Mouse (Mus musculus) neutrophil, adult 5-6 weeks (primary cell): ENCODE data around the gene Wfdc17. TPM values are rescaled to one million over a fixed set of nuclear protein-coding genes. Genes with fewer than 3 reads are reported as not detected.

ENCODE experiments used
- ATAC-seq: fragments of 151-379, 151-347 bp; 2 replicates; pipeline ENCODE4 v1.8.0; 2017; ENCODE audit warnings: mild to moderate bottlenecking, moderate TSS enrichment; ENCODE audit not compliant: insufficient number of reproducible peaks, poor library complexity, low FRiP score, severe bottlenecking; ENCODE audit errors: extremely low read depth
- total RNA-seq: library from RNA; stranded (forward); fragments of 200-1000 nt; gene quantifications from 2 replicates; pipeline ENCODE4 v1.2.3, GENCODE M21; 2017

Wfdc17 gene
- total RNA-seq, 1 experiment from 2014 or later = 160 TPM

DNA sequence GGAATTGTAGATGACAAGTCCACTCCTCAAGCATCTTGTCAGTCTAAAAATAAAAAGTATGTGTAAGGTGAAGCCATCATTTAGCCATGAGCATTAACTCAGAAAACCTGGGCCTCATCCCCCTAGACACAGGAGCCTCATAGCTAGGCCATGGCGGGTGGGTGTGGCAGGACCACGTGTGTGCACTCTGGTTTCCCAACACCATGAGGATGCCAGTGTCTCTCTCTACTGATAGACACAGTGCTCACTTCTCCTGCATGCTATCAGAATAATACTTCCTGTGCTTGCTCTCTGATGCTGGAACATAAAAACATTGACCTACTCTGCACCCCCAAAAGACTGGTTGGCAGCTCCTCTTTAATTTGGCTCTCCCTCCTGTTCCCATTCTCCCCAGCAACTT lies 32.1 kb downstream of the Wfdc17 start:
- ATAC-seq = no peak

DNA sequence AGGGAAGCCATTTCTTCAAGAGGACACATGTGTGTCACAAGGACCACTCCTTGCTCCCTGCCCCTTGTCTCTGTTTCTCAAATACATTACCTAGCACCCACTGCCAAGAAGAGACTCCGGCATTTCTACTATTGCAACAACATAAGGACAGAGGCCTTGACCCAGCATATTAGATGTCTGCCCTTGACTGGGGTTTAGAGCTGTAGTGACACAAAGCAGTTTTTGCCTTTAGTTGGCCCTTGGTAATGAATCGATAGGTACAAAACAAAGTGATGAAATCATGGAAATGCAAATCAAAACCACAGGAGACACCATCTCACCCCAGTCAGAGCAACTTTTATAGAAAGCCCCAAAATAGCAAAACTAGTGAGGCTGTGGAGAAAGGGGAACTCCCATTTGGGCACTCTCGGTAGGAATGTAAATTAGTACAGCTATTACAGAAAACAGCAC lies 33.3 kb downstream of the Wfdc17 start:
- ATAC-seq = peak; percentile 71

DNA sequence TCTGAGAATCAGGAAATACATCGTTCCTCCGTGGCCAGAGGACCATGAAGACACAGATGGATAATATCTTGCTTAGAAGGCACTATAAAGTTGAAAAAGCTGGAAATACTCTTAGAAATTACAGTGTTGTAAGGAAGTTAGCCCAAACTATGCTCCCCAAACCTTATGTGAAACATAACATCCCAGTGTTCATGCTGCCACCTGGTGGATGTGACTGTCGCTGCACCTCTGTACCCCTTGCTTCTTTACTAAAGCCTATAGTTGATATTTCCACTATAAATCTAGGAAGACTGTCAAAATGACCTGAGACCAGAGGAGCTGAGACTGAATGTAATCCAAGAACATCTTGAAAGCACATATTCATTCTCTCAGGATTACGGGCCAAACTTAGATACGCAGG lies 35.5 kb downstream of the Wfdc17 start:
- ATAC-seq = peak; percentile 68

DNA sequence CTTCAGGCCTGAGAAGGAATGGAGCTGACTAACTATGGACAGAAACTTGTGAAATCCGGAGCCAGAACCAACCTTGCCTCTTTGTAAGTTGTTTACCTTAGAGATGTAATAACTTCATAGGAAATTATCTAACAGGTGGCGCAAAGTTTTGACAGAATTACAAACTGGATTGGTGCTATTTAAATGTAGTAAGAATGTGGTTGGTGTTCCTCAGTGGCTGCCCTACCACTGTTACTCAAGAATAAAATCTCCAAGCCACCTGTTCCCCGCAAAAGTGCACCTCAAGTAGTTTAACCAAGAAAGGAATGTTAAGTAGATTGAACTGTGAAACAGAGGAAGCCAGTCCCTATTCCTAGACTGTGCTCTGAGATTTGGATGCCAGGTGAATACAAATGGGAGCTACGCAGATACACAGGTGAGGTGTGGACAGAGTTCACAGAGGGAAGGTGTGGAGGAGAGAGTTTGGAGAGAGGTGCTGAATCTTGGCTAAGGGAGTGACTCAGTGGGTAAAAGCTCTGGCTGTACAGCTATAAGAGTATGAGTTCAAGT lies 36.7 kb downstream of the Wfdc17 start:
- ATAC-seq = no peak

DNA sequence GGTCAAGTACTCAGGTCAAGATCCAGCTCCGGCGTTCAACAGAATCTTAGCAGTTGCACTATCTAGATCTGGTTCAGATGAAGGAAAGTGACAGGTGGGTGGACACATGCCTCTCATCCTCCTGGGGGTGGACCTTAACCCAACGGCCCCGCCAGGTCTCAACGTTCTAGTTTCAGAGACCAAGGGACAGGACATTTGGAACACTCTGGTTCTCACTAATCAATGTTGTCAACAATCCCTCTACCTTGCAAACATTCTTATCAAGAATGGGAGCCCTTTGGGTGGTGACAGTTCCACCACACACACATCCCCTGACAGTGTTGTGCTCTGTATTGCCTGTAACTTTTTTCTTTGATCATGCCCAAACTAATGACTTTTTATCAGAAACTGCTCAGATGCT lies 38.0 kb downstream of the Wfdc17 start:
- ATAC-seq = no peak

DNA sequence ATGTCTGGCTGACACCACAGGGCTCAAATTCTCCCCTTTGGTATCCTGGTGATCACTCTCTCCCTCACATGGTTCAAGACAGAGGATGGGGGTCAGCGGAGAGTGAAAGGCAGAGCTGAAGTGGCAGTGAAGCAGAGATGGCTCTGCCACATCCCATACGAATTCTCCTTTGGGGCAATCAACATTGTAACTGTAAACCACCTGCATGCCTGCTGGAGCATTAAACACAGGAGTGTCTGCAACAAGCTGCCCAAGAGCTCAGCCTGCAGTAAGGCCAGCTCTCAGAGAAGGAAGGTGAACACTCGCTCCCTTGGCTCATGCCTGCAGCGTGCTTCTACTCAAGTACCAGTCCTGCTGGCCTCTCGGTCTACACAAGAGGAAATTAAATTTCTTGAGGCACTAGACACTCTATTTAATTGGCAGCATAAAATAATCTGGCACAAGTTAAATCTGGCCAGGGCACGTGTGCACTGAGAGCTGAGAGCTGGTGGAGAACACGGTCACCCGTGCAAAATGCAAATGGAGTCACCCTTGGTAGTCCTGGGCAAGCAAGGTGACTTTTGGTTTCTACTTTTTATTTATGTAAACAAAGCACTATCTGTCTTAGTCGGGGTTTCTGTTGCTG lies 39.1 kb downstream of the Wfdc17 start:
- peak; percentile 14; the same call in 1 of the 2 replicates for ATAC-seq

DNA sequence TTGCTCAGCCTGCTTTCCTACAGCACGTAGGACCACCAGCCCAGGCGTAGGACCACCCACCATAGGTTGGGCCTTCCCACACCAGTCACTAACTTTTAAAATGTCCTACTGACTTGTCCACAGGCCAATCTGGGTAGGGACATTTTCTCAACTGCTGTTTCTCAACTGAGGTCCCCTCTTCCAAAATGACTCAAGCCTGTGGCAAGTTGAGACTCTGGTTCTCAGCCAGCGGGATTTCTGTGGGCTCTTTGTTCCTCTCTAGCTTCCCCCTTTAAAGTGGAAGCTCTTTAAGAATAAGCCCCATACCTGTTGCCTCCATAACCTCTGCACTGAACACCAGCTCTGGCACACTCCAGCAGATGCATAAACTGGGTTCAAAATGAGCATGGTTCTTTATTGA lies 39.7 kb downstream of the Wfdc17 start:
- ATAC-seq = no peak

DNA sequence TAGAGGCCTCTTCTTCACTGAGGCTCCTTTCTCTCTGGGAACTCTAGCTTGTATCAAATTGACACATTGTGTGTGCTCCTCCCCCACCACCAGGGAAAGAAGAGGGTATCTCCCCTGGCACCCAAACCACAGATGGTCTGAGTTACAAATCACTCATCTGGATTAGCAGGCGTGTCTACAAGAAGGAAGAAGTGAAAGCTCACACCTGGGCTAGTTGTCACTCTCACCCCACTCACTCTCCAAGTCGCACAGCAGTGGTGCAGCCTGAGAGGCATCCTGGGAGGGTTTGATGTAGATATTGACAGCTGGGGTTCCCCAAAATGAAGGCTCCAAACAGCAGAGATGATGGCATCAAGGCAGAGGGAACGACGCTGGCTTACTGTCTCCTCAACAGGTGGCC lies 42.4 kb downstream of the Wfdc17 start:
- peak; percentile 90 for ATAC-seq

DNA sequence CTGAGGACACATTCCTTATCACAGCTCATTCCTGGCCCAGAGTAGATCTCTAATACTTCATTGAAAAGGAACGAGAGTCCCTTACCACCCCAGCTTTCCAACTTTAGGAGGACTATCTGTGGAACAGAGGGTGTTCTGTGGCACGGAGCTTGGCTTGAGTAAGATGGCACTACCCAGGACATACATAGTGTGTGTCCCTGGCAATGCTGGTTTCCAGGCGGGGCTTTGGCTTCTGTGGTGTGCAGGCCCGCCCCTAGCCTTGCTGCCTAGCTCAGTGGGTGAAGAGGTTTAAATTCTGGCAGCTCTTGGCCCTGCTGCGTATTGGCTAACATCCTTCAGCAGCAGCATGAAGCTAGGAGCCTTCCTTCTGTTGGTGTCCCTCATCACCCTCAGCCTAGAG lies 42.9 kb downstream of the Wfdc17 start, which contains the start of gene Wfdc21:
Wfdc21 (plus strand) TSS at position 260 of the 400 bp plus-strand sequence.
- ATAC-seq = no peak

DNA sequence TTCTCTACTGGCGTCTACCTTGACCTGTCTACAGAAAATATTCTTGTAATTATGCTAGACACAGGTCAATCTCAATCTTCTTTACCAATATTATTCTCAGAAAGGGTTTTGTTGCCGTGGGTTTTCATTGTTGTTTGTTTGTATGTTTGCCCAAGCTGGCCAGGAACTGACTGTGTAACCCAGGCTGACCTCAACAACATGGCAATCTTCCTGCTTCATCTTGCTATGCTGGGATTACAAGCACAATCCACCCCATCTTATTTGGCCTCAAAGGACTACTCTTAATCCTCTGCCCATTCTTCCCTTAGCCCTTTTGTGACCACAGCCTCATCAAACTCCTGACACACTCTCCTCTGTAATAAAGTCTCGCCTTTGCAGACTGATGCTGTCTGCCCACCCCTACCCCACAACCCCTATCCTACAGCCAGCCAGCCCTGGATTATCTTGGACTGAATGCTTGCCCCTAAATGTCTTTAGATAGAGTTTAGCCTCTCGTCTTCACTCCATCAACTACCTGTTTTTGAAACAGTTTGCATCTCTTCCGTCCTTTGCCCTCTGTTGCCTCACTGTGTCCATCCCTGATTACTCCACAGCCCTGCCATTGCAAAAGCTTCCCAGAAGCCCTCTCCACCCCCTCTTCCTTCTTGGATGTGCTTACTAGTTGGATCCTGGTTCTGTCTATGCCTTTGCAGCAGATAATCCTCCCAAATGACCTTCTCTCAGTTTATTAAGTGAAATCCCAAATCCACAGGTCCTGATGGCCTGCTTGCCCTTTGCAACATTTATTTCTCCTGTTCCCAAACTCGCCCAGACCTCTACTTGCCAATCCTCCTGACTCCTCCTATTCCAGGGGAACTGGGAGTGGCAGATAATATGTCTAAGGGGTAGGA lies 43.8 kb downstream of the Wfdc17 start:
- no peak for ATAC-seq

DNA sequence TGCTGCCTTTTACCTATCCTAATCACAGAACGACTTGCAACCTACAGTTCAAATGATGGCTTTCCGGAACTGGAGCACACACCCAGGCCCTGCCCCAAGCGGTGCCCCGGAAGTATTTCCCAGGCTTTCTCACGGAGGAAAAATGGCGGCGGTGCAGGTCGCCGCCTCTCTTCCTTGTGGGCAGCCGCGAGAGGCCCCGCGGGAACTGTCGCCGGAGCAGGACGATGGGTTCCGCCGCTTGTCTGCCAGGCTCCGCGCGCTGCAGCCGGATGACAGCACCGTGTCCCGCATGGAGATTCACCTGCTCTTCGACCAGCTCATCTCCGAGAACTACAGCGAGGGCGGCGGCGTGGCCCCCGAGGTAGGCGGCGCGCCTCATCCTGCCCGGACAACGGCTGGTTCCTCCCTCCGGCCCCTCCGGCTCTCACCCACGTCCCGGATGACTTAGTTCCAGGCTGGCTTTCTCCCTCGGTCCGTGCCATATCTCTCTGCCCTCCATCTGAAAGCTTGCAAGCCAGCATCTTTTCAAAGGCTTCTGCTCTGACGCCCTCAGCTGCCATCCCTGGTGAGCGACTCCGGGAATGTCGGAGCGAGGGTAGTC lies 49.9 kb downstream of the Wfdc17 start, which contains the start of gene Heatr6:
Heatr6 (plus strand) TSS at position 116 of the 601 bp plus-strand sequence.
- peak; percentile 91 for ATAC-seq

DNA sequence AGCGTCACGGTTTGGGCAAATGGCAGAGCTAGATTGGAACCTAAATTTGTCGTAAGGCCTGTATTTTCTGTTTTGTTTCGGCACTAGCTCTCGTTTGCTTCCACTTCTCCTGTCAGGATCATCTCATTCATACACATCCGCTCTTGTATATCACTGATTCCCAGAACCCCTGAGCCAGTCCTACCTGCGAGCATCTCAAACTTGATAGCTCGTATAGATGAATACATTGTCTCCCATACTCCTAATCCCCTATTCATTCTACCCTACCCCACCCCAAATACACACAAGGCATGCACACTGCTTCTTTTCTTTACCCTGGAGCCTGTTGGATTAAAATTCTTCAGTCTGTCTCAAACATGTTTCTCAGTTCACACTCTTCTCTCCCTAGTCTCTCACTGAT lies 50.4 kb downstream of the Wfdc17 start:
- no peak for ATAC-seq

Other genes starting within 250 kb of the Wfdc17 start
- gene Mmp28, start 240.9 kb upstream of the Wfdc17 start, total RNA-seq = 0.25 TPM in 1 of 2 replicates, not detected in the other
- 59.3 and 61.3 TPM in 2 replicates for gene Taf15, start 230.9 kb upstream of the Wfdc17 start, total RNA-seq
- gene Heatr9, start 181.8 kb upstream of the Wfdc17 start, total RNA-seq = not detected in 2 replicates
- 14.0 and 15.2 TPM in 2 replicates for gene Ccl5, start 173.5 kb upstream of the Wfdc17 start, total RNA-seq
- gene Ccl9, start 125.4 kb upstream of the Wfdc17 start, total RNA-seq = 30.6 and 52.2 TPM in 2 replicates
- gene Ccl6, start 110.9 kb upstream of the Wfdc17 start, total RNA-seq = 1,141 and 1,189 TPM in 2 replicates
- gene Rpl9-ps1, start 58.4 kb upstream of the Wfdc17 start, total RNA-seq = 1.4 TPM in 1 of 2 replicates, not detected in the other
- 25.6 and 29.2 TPM in 2 replicates for gene Ccl3, start 54.6 kb upstream of the Wfdc17 start, total RNA-seq
- gene Ccl4, start 41.4 kb upstream of the Wfdc17 start, total RNA-seq = 15.6 and 16.2 TPM in 2 replicates
- gene Wfdc18, start 5.0 kb downstream of the Wfdc17 start, total RNA-seq = 1.5 and 2.5 TPM in 2 replicates
- gene Wfdc21, start 42.9 kb downstream of the Wfdc17 start, total RNA-seq = 177 and 234 TPM in 2 replicates
- 39.9 and 41.6 TPM in 2 replicates for gene Heatr6, start 49.7 kb downstream of the Wfdc17 start, total RNA-seq
- 0.58 TPM in 1 of 2 replicates, not detected in the other for gene Hnf1b, start 146.1 kb downstream of the Wfdc17 start, total RNA-seq
- 71.0 and 73.2 TPM in 2 replicates for gene Ddx52, start 238.1 kb downstream of the Wfdc17 start, total RNA-seq